Mouse (Mus musculus): ENCODE results near the gene Gm3238.
"Not testable (repeated sequence)": the region's sequence is repeated elsewhere in the genome, so short reads cannot be mapped to it uniquely, and the experiment has no call there.

- not testable (repeated sequence) for TF ChIP-seq CTCF (IDR thresholded peaks at IDR 0.05; ENCODE audit: extremely low read depth, insufficient read depth, insufficient read length, insufficient replicate concordance); POLR2A (IDR thresholded peaks at IDR 0.05; ENCODE audit: low read depth, low read length)
Measured at GRCm38 (mm10) chr10:77776844-77777243, 5.7 kb upstream of the Gm3238 start, which contains the start of gene Gm7138.

All from spleen, adult 2 months (tissue).